Mouse (Mus musculus) heart, embryonic 12.5 days (tissue): ENCODE measurements around the gene Gm10181. TPM values are rescaled to one million over a fixed set of nuclear protein-coding genes. Genes with fewer than 3 reads are reported as not detected.
A peak's percentile ranks its signal among the peaks of the same experiment; 100 is the strongest.

Experiments used
- ATAC-seq: fragments of 200-750 bp; cut with Nextera tagmentation; 2 replicates; pipeline ENCODE4 v1.8.0; 2017; ENCODE audit warnings: moderate TSS enrichment, moderate library complexity; ENCODE audit not compliant: insufficient number of reproducible peaks, low FRiP score
- H3K27ac ChIP-seq: fragments of 300-500 bp; sonication (generic); 2 replicates; pipeline ENCODE4 v1.5.1; 2016; ENCODE audit warnings: mild to moderate bottlenecking, moderate library complexity; ENCODE audit not compliant: poor library complexity, severe bottlenecking
- H3K27me3 ChIP-seq: fragments of 300-500 bp; sonication (generic); replicated peaks from 2 replicates; pipeline ENCODE4 v1.6.1; 2016; ENCODE audit warnings: mild to moderate bottlenecking, moderate library complexity
- H3K36me3 ChIP-seq: fragments of 300-500 bp; sonication (generic); 2 replicates; pipeline ENCODE4 v1.6.1; 2016; ENCODE audit warnings: mild to moderate bottlenecking, moderate library complexity
- H3K4me1 ChIP-seq: fragments of 300-500 bp; sonication (generic); replicated peaks from 2 replicates; pipeline ENCODE4 v1.6.1; 2016; ENCODE audit warnings: mild to moderate bottlenecking
- H3K4me2 ChIP-seq: fragments of 300-500 bp; sonication (generic); 2 replicates; pipeline ENCODE4 v1.6.1; 2016; ENCODE audit warnings: mild to moderate bottlenecking, moderate library complexity
- H3K4me3 ChIP-seq: fragments of 300-500 bp; sonication (generic); 2 replicates; pipeline ENCODE4 v1.5.1; 2016; ENCODE audit warnings: mild to moderate bottlenecking
- H3K9ac ChIP-seq: fragments of 300-500 bp; sonication (generic); 2 replicates; pipeline ENCODE4 v1.6.1; 2016; ENCODE audit warnings: mild to moderate bottlenecking, moderate library complexity
- H3K9me3 ChIP-seq: fragments of 300-500 bp; sonication (generic); replicated peaks from 2 replicates; pipeline ENCODE4 v1.6.1; 2016; ENCODE audit warnings: mild to moderate bottlenecking, moderate library complexity
- WGBS: fragments of 180-500 bp; shearing (Covaris S2); methylation state at CpG from one replicate; pipeline ENCODE4 v1.1.7; 2016; 5-methylcytosine and 5-hydroxymethylcytosine counted together
- polyA plus RNA-seq: library from polyadenylated mRNA; unstranded; fragments of >200 nt; fragmentation: Nextera tagmentation; extraction: Ambion mirVana; gene quantifications from 2 replicates; pipeline ENCODE4 v1.2.1, GENCODE M21; 2016

Gene Gm10181
- not detected in 2 replicates for polyA plus RNA-seq

GRCm38 (mm10) chr9:25089122-25089521, at the start of gene Gm10181:
TSS of gene Gm10181 (plus strand) at chr9:25089422.
- H3K9ac ChIP-seq, result no peak within 1 kb of the TSS
- H3K27ac ChIP-seq, result no peak within 1 kb of the TSS
- no peak within 1 kb of the TSS for H3K4me3 ChIP-seq
- no peak within 1 kb of the TSS for H3K4me2 ChIP-seq
- WGBS, result 69% methylated on average over 2 of the region's 2 CpGs
- no peaks in the 10 kb centered on the region for H3K36me3 ChIP-seq
- peaks cover 9% of the 10 kb centered on the region; the same call in 1 of the 2 replicates for H3K4me1 ChIP-seq
- no peaks in the 10 kb centered on the region for H3K27me3 ChIP-seq
- no peak for ATAC-seq
- no peaks in the 10 kb centered on the region for H3K9me3 ChIP-seq

- no peak overlapping the region for H3K4me3 ChIP-seq
- H3K27ac ChIP-seq, result no peak overlapping the region
- H3K27me3 ChIP-seq, result no peaks in the 10 kb centered on the region
- WGBS, result 21% methylated on average over 6 of the region's 6 CpGs
- H3K36me3 ChIP-seq, result no peaks in the 10 kb centered on the region
- no peak overlapping the region for H3K9ac ChIP-seq
- H3K4me1 ChIP-seq, result peaks cover 9% of the 10 kb centered on the region; the same call in 1 of the 2 replicates
- no peak for ATAC-seq
- no peaks in the 10 kb centered on the region for H3K9me3 ChIP-seq
- no peak overlapping the region for H3K4me2 ChIP-seq
Observed at GRCm38 (mm10) chr9:25041665-25042064, 47.6 kb upstream of the Gm10181 start.

- Histone ChIP-seq H3K9ac (no peak overlapping the region), H3K9me3 (no peaks in the 10 kb centered on the region), H3K4me2 (no peak overlapping the region), H3K4me3 (no peak overlapping the region), H3K36me3 (no peaks in the 10 kb centered on the region), H3K27me3 (no peaks in the 10 kb centered on the region), H3K27ac (no peak overlapping the region), H3K4me1 (peaks cover 9% of the 10 kb centered on the region; the same call in 1 of the 2 replicates)
- 66% methylated on average over 15 of the region's 15 CpGs for WGBS
- ATAC-seq, result no peak
Observed at GRCm38 (mm10) chr9:25042162-25043111, 46.8 kb upstream of the Gm10181 start.

- Histone ChIP-seq H3K4me2 (no peak overlapping the region), H3K27me3 (no peaks in the 10 kb centered on the region), H3K4me3 (no peak overlapping the region), H3K36me3 (no peaks in the 10 kb centered on the region), H3K9me3 (no peaks in the 10 kb centered on the region), H3K4me1 (peaks cover 10% of the 10 kb centered on the region), H3K27ac (no peak overlapping the region), H3K9ac (no peak overlapping the region)
- no peak for ATAC-seq
- 80% methylated on average over 3 of the region's 3 CpGs for WGBS
Observed at GRCm38 (mm10) chr9:25044325-25044724, 44.9 kb upstream of the Gm10181 start.

- Histone ChIP-seq H3K27me3 (no peaks in the 10 kb centered on the region), H3K9ac (no peak overlapping the region), H3K36me3 (no peaks in the 10 kb centered on the region), H3K27ac (no peak overlapping the region), H3K4me3 (no peak overlapping the region), H3K4me2 (0 out of 2 replicates have a peak overlapping the region, but pooled peaks have one; percentile 5), H3K9me3 (no peaks in the 10 kb centered on the region), H3K4me1 (peaks cover 3% of the 10 kb centered on the region)
- WGBS, result 41% methylated on average over 2 of the region's 2 CpGs
- 0 out of 2 replicates have a peak, but pooled peaks have one; percentile 29 for ATAC-seq
Observed at GRCm38 (mm10) chr9:25048289-25048688, 40.9 kb upstream of the Gm10181 start.

- Histone ChIP-seq H3K4me2 (no peak overlapping the region), H3K4me1 (peaks cover 3% of the 10 kb centered on the region), H3K27me3 (no peaks in the 10 kb centered on the region), H3K9me3 (no peaks in the 10 kb centered on the region), H3K9ac (no peak overlapping the region), H3K36me3 (no peaks in the 10 kb centered on the region), H3K4me3 (no peak overlapping the region), H3K27ac (no peak overlapping the region)
- ATAC-seq, result no peak
- WGBS, result 63% methylated on average over 2 of the region's 2 CpGs
Observed at GRCm38 (mm10) chr9:25048940-25049339, 40.3 kb upstream of the Gm10181 start.

GRCm38 (mm10) chr9:25051901-25052300, 37.3 kb upstream of the Gm10181 start:
- H3K36me3 ChIP-seq, result no peaks in the 10 kb centered on the region
- WGBS, result 36% methylated on average over 4 of the region's 4 CpGs

GRCm38 (mm10) chr9:25055650-25056376, 33.4 kb upstream of the Gm10181 start:
- no peak overlapping the region for H3K27ac ChIP-seq
- H3K36me3 ChIP-seq, result no peaks in the 10 kb centered on the region
- ATAC-seq, result no peak
- peaks cover 10% of the 10 kb centered on the region for H3K4me1 ChIP-seq
- H3K4me2 ChIP-seq, result no peak overlapping the region
- no peak overlapping the region for H3K9ac ChIP-seq
- H3K9me3 ChIP-seq, result no peaks in the 10 kb centered on the region
- H3K27me3 ChIP-seq, result no peaks in the 10 kb centered on the region
- H3K4me3 ChIP-seq, result no peak overlapping the region

More at GRCm38 (mm10) chr9:25051901-25052300, 37.3 kb upstream of the Gm10181 start:
- Histone ChIP-seq H3K4me1 (peaks cover 3% of the 10 kb centered on the region), H3K9me3 (no peaks in the 10 kb centered on the region), H3K9ac (no peak overlapping the region), H3K27me3 (no peaks in the 10 kb centered on the region), H3K27ac (no peak overlapping the region), H3K4me3 (no peak overlapping the region), H3K4me2 (no peak overlapping the region)
- ATAC-seq, result no peak

GRCm38 (mm10) chr9:25058726-25059125, 30.5 kb upstream of the Gm10181 start:
- Histone ChIP-seq H3K36me3 (no peaks in the 10 kb centered on the region), H3K27ac (no peak overlapping the region), H3K4me2 (no peak overlapping the region), H3K27me3 (no peaks in the 10 kb centered on the region), H3K9ac (no peak overlapping the region), H3K4me3 (no peak overlapping the region), H3K9me3 (no peaks in the 10 kb centered on the region), H3K4me1 (peaks cover 10% of the 10 kb centered on the region)
- 63% methylated on average over 2 of the region's 3 CpGs for WGBS
- ATAC-seq, result peak; percentile 55; the same call in 1 of the 2 replicates

- no peak overlapping the region for H3K4me3 ChIP-seq
- H3K4me1 ChIP-seq, result peaks cover 34% of the 10 kb centered on the region
- no peak for ATAC-seq
- H3K4me2 ChIP-seq, result no peak overlapping the region
- no peak overlapping the region for H3K27ac ChIP-seq
- H3K9ac ChIP-seq, result no peak overlapping the region
- H3K27me3 ChIP-seq, result no peaks in the 10 kb centered on the region
- WGBS, result 91% methylated on average over 1 of the region's 1 CpGs
- no peaks in the 10 kb centered on the region for H3K9me3 ChIP-seq
- H3K36me3 ChIP-seq, result no peaks in the 10 kb centered on the region
Observed at GRCm38 (mm10) chr9:25072666-25073065, 16.6 kb upstream of the Gm10181 start.

GRCm38 (mm10) chr9:25075977-25076376, 13.2 kb upstream of the Gm10181 start:
- H3K36me3 ChIP-seq, result no peaks in the 10 kb centered on the region
- no peak overlapping the region for H3K9ac ChIP-seq
- H3K4me3 ChIP-seq, result no peak overlapping the region
- peak overlapping the region; percentile 81 for H3K27ac ChIP-seq
- H3K4me2 ChIP-seq, result no peak overlapping the region
- ATAC-seq, result peak; percentile 80
- no peaks in the 10 kb centered on the region for H3K27me3 ChIP-seq
- H3K4me1 ChIP-seq, result peaks cover 34% of the 10 kb centered on the region
- H3K9me3 ChIP-seq, result no peaks in the 10 kb centered on the region
- 13% methylated on average over 3 of the region's 3 CpGs for WGBS
